Mouse (Mus musculus) heart, adult 2 months (tissue): ENCODE data around the gene Stk4. TPM values are rescaled to one million over a fixed set of nuclear protein-coding genes. Genes with fewer than 3 reads are reported as not detected.
A peak's percentile ranks its signal among the peaks of the same experiment; 100 is the strongest.

Source experiments
- DNase-seq, 2 experiments: peaks; one replicate each; pipeline ENCODE4 v3.0.0; 2021
- H3K27ac ChIP-seq: fragments of 200-600 bp; 2 replicates; pipeline ENCODE4 v1.8.1; 2022
- H3K27me3 ChIP-seq: fragments of 200-500 bp; 2 replicates; pipeline ENCODE4 v1.6.1; 2012; ENCODE audit warnings: mild to moderate bottlenecking, low read length, inconsistent platforms, mixed read lengths; ENCODE audit not compliant: control insufficient read depth, insufficient read depth
- H3K36me3 ChIP-seq: fragments of 200-500 bp; 2 replicates; pipeline ENCODE4 v1.6.1; 2012; ENCODE audit warnings: low read length, inconsistent platforms; ENCODE audit not compliant: control insufficient read depth, insufficient read depth
- H3K4me1 ChIP-seq: fragments of 200-500 bp; 2 replicates; pipeline ENCODE4 v1.6.1; 2011; ENCODE audit warnings: low read length; ENCODE audit not compliant: control insufficient read depth, insufficient read depth
- H3K4me3 ChIP-seq: fragments of 200-600 bp; 2 replicates; pipeline ENCODE4 v1.8.1; 2022
- H3K79me2 ChIP-seq: fragments of 200-500 bp; replicated peaks from 2 replicates; pipeline ENCODE4 v1.6.1; 2012; ENCODE audit warnings: mild to moderate bottlenecking, inconsistent platforms, low read length, moderate library complexity, mixed read lengths; ENCODE audit not compliant: control insufficient read depth, insufficient read depth
- H3K9ac ChIP-seq: fragments of 200-500 bp; 2 replicates; pipeline ENCODE4 v1.6.1; 2012; ENCODE audit warnings: low read depth, mild to moderate bottlenecking, control low read depth, inconsistent platforms, low read length, mixed read lengths
- CTCF ChIP-seq: fragments of 200-600 bp; IDR thresholded peaks from 2 replicates; pipeline ENCODE4 v1.8.1; 2022; ENCODE audit warnings: antibody characterized with exemption, mild to moderate bottlenecking, moderate library complexity
- EP300 ChIP-seq: fragments of 200-500 bp; IDR thresholded peaks from 2 replicates; pipeline ENCODE4 v1.6.1; 2011; ENCODE audit warnings: low read depth, low read length, control low read depth; ENCODE audit not compliant: insufficient read depth
- POLR2A ChIP-seq: fragments of 200-500 bp; IDR thresholded peaks from 2 replicates; pipeline ENCODE4 v1.6.1; 2011; ENCODE audit warnings: mild to moderate bottlenecking, low read depth, low read length, control low read depth; ENCODE audit not compliant: insufficient read depth
- WGBS: fragments of 180-500 bp; shearing (Covaris S2); methylation state at CpG from one replicate; pipeline ENCODE4 v1.1.7; 2018; 5-methylcytosine and 5-hydroxymethylcytosine counted together
- intact Hi-C: fragments of 180-260 bp; cut with DNase I; formaldehyde crosslinking; loops from one replicate; pipeline ENCODE4 v1.15.1; 2025
- polyA plus RNA-seq: library from polyadenylated mRNA; depleted of rRNA; stranded (reverse); fragments of >200 nt; gene quantifications from 2 replicates; pipeline ENCODE4 v1.2.3, GENCODE M21; 2012
- total RNA-seq, 2 experiments: library from RNA; stranded (reverse); gene quantifications; 2 replicates each; pipeline ENCODE4 v1.2.3; 2021

Stk4 gene
- total and polyA plus RNA-seq, 3 experiments: 6.4 to 14.7 (median 14.3) TPM

GRCm38 (mm10) chr2:164173394-164173793 lies 103.3 kb downstream of the Stk4 start:
- Histone ChIP-seq H3K27me3 (peaks cover 7% of the 10 kb centered on the region), H3K4me3 (no peak overlapping the region), H3K9ac (no peak overlapping the region), H3K4me1 (no peaks in the 10 kb centered on the region), H3K36me3 (no peaks in the 10 kb centered on the region), H3K79me2 (no peaks in the 10 kb centered on the region), H3K27ac (no peak overlapping the region)
- TF ChIP-seq CTCF (no peak), EP300 (no peak), POLR2A (no peak)
- intact Hi-C loops: loop anchor here (5.0 kb wide), 1 partner anchor 36 kb away; no protein-coding TSS in a partner anchor
- no peak for DNase-seq
- 34% methylated on average over 3 of the region's 3 CpGs for WGBS

- Histone ChIP-seq H3K27me3 (peaks cover 2% of the 10 kb centered on the region; the same call in 1 of the 2 replicates), H3K9ac (no peak overlapping the region), H3K27ac (no peak overlapping the region), H3K36me3 (no peaks in the 10 kb centered on the region), H3K79me2 (no peaks in the 10 kb centered on the region), H3K4me3 (no peak overlapping the region), H3K4me1 (no peaks in the 10 kb centered on the region)
- DNase-seq: no peak
- no peak for TF ChIP-seq POLR2A
- TF ChIP-seq EP300: no peak
- TF ChIP-seq CTCF: no peak
- intact Hi-C loops: loop anchor here (5.0 kb wide), 1 partner anchor 38 kb away; no protein-coding TSS in a partner anchor
- WGBS: 71% methylated on average over 8 of the region's 8 CpGs
Measured at GRCm38 (mm10) chr2:164174649-164175395, 104.7 kb downstream of the Stk4 start.

GRCm38 (mm10) chr2:164175850-164176249 lies 105.7 kb downstream of the Stk4 start:
- Histone ChIP-seq H3K36me3 (no peaks in the 10 kb centered on the region), H3K79me2 (no peaks in the 10 kb centered on the region), H3K4me3 (no peak overlapping the region), H3K9ac (no peak overlapping the region), H3K4me1 (no peaks in the 10 kb centered on the region), H3K27ac (no peak overlapping the region), H3K27me3 (peaks cover 2% of the 10 kb centered on the region; the same call in 1 of the 2 replicates)
- 66% methylated on average over 3 of the region's 3 CpGs for WGBS
- DNase-seq: no peak
- TF ChIP-seq EP300 (no peak), CTCF (no peak), POLR2A (no peak)
- intact Hi-C loops: no loop called here

- Histone ChIP-seq H3K79me2 (no peaks in the 10 kb centered on the region), H3K27ac (no peak overlapping the region), H3K36me3 (no peaks in the 10 kb centered on the region), H3K27me3 (no peaks in the 10 kb centered on the region), H3K4me3 (no peak overlapping the region), H3K9ac (no peak overlapping the region), H3K4me1 (no peaks in the 10 kb centered on the region)
- intact Hi-C loops: no loop called here
- no peak for DNase-seq
- WGBS: 85% methylated on average over 5 of the region's 5 CpGs
- TF ChIP-seq CTCF (no peak), POLR2A (no peak), EP300 (no peak)
Measured at GRCm38 (mm10) chr2:164177831-164178230, 107.7 kb downstream of the Stk4 start.

DNA sequence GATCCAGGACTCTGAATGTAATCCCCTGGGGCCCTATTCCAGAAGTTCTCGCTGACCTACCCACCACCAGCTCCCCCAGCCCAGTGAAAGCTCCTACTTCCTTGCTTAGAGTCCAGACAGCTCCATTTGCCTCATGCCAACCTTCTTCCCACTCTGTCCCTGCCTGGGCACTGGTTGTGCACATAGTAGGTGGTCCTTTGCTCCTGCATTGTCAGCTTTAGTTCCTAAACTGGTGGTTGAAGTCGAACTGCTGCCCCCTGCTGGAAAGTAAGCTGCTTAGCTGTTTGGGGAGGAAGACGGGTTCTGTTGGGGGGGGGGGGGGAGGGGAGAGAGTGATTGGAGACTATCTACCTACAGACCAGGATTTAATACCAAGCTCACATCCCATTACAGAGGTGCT lies 110.0 kb downstream of the Stk4 start:
- TF ChIP-seq CTCF: peak; percentile 55
- TF ChIP-seq POLR2A: no peak
- TF ChIP-seq EP300: no peak
- Histone ChIP-seq H3K27me3 (no peaks in the 10 kb centered on the region), H3K79me2 (no peaks in the 10 kb centered on the region), H3K27ac (no peak overlapping the region), H3K4me3 (no peak overlapping the region), H3K4me1 (no peaks in the 10 kb centered on the region; the same call in 1 of the 2 replicates), H3K36me3 (no peaks in the 10 kb centered on the region), H3K9ac (no peak overlapping the region)
- WGBS: 43% methylated on average over 3 of the region's 3 CpGs
- DNase-seq: no peak
- intact Hi-C loops: loop anchor here (2.0 kb wide), 1 partner anchor 73 kb away; no protein-coding TSS in a partner anchor

- intact Hi-C loops: loop anchor here (2.0 kb wide), 1 partner anchor 74 kb away; no protein-coding TSS in a partner anchor
- TF ChIP-seq EP300: no peak
- no peaks in the 10 kb centered on the region; the same call in 1 of the 2 replicates for H3K4me1 ChIP-seq
- no peaks in the 10 kb centered on the region for H3K36me3 ChIP-seq
- 80% methylated on average over 4 of the region's 4 CpGs for WGBS
- no peaks in the 10 kb centered on the region for H3K79me2 ChIP-seq
- DNase-seq: no peak
- H3K27me3 ChIP-seq: no peaks in the 10 kb centered on the region
- H3K27ac ChIP-seq: no peak overlapping the region
- no peak overlapping the region for H3K9ac ChIP-seq
- no peak overlapping the region for H3K4me3 ChIP-seq
Measured at GRCm38 (mm10) chr2:164180770-164181169, 110.6 kb downstream of the Stk4 start.
